Mouse (Mus musculus) heart, adult 2 months (tissue): ENCODE results near the gene Cdh22. TPM values are rescaled to one million over a fixed set of nuclear protein-coding genes. Genes with fewer than 3 reads are reported as not detected.

Source experiments
- DNase-seq, 2 experiments: peaks; one replicate each; pipeline ENCODE4 v3.0.0; 2021
- H3K27ac ChIP-seq: fragments of 200-600 bp; 2 replicates; pipeline ENCODE4 v1.8.1; 2022
- H3K27me3 ChIP-seq: fragments of 200-500 bp; 2 replicates; pipeline ENCODE4 v1.6.1; 2012; ENCODE audit warnings: mild to moderate bottlenecking, low read length, inconsistent platforms, mixed read lengths; ENCODE audit not compliant: control insufficient read depth, insufficient read depth
- H3K36me3 ChIP-seq: fragments of 200-500 bp; 2 replicates; pipeline ENCODE4 v1.6.1; 2012; ENCODE audit warnings: low read length, inconsistent platforms; ENCODE audit not compliant: control insufficient read depth, insufficient read depth
- H3K4me1 ChIP-seq: fragments of 200-500 bp; 2 replicates; pipeline ENCODE4 v1.6.1; 2011; ENCODE audit warnings: low read length; ENCODE audit not compliant: control insufficient read depth, insufficient read depth
- H3K4me3 ChIP-seq: fragments of 200-600 bp; 2 replicates; pipeline ENCODE4 v1.8.1; 2022
- H3K79me2 ChIP-seq: fragments of 200-500 bp; replicated peaks from 2 replicates; pipeline ENCODE4 v1.6.1; 2012; ENCODE audit warnings: mild to moderate bottlenecking, inconsistent platforms, low read length, moderate library complexity, mixed read lengths; ENCODE audit not compliant: control insufficient read depth, insufficient read depth
- H3K9ac ChIP-seq: fragments of 200-500 bp; 2 replicates; pipeline ENCODE4 v1.6.1; 2012; ENCODE audit warnings: low read depth, mild to moderate bottlenecking, control low read depth, inconsistent platforms, low read length, mixed read lengths
- CTCF ChIP-seq: fragments of 200-600 bp; IDR thresholded peaks from 2 replicates; pipeline ENCODE4 v1.8.1; 2022; ENCODE audit warnings: antibody characterized with exemption, mild to moderate bottlenecking, moderate library complexity
- EP300 ChIP-seq: fragments of 200-500 bp; IDR thresholded peaks from 2 replicates; pipeline ENCODE4 v1.6.1; 2011; ENCODE audit warnings: low read depth, low read length, control low read depth; ENCODE audit not compliant: insufficient read depth
- POLR2A ChIP-seq: fragments of 200-500 bp; IDR thresholded peaks from 2 replicates; pipeline ENCODE4 v1.6.1; 2011; ENCODE audit warnings: mild to moderate bottlenecking, low read depth, low read length, control low read depth; ENCODE audit not compliant: insufficient read depth
- WGBS: fragments of 180-500 bp; shearing (Covaris S2); methylation state at CpG from one replicate; pipeline ENCODE4 v1.1.7; 2018; 5-methylcytosine and 5-hydroxymethylcytosine counted together
- intact Hi-C: fragments of 180-260 bp; cut with DNase I; formaldehyde crosslinking; loops from one replicate; pipeline ENCODE4 v1.15.1; 2025
- polyA plus RNA-seq: library from polyadenylated mRNA; depleted of rRNA; stranded (reverse); fragments of >200 nt; gene quantifications from 2 replicates; pipeline ENCODE4 v1.2.3, GENCODE M21; 2012
- total RNA-seq, 2 experiments: library from RNA; stranded (reverse); gene quantifications; 2 replicates each; pipeline ENCODE4 v1.2.3; 2021

Gene Cdh22
- total and polyA plus RNA-seq, 3 experiments: 0.50 to 1.0 (median 0.65) TPM

DNA sequence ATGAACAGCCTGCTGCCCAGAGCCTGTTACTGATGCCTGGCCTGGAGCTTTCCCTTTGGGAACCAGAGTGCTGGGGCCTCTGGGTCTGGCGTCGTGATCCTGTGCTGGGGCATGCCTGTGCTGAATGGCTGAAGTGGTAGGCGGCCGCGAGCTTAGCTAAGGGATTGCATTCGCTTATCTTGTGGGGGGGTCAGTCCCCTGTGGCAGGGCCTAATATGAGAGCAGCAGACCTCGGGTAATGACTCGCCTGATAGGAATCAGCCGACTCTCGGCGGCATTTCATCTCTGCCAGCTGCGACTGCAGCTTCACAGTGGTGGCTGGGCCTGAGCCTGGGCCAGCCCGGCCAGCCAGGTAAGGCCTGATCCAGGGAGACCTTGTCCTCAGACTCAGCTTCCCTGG, 88.8 kb downstream of the Cdh22 start:
- TF ChIP-seq EP300 (no peak), CTCF (no peak), POLR2A (no peak)
- 46% methylated on average over 13 of the region's 13 CpGs for WGBS
- no peaks in the 10 kb centered on the region for H3K27me3 ChIP-seq

DNA sequence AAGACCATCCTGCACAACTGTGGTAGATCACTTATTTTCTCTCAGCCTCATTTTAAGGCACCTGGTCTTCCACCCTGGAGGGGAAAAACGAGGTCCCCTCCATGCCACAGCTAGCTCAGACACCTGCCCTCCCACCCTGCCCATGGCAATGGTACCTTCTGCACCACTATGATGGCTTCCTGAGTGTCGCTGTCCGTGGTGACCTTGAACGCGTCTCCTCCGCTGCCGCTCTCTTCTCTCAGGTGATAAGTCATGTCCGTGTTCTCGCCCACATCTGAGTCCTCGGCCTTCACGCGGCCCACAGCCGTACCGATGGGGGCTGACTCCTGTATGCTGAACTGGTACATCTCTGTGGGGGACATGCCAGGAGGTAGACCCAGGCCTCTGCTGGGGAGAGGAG, 91.2 kb downstream of the Cdh22 start:
- Histone ChIP-seq H3K9ac (no peak overlapping the region), H3K27ac (no peak overlapping the region), H3K4me3 (no peak overlapping the region), H3K79me2 (no peaks in the 10 kb centered on the region), H3K36me3 (no peaks in the 10 kb centered on the region), H3K4me1 (no peaks in the 10 kb centered on the region), H3K27me3 (no peaks in the 10 kb centered on the region)
- intact Hi-C loops: no loop called here
- TF ChIP-seq EP300 (no peak), CTCF (no peak), POLR2A (no peak)
- DNase-seq: no peak
- 61% methylated on average over 14 of the region's 14 CpGs for WGBS

More for the DNA sequence above, 88.8 kb downstream of the Cdh22 start:
- Histone ChIP-seq H3K36me3 (no peaks in the 10 kb centered on the region), H3K4me3 (no peak overlapping the region), H3K27ac (no peak overlapping the region), H3K79me2 (no peaks in the 10 kb centered on the region), H3K9ac (no peak overlapping the region), H3K4me1 (no peaks in the 10 kb centered on the region)
- no peak for DNase-seq
- intact Hi-C loops: no loop called here

DNA sequence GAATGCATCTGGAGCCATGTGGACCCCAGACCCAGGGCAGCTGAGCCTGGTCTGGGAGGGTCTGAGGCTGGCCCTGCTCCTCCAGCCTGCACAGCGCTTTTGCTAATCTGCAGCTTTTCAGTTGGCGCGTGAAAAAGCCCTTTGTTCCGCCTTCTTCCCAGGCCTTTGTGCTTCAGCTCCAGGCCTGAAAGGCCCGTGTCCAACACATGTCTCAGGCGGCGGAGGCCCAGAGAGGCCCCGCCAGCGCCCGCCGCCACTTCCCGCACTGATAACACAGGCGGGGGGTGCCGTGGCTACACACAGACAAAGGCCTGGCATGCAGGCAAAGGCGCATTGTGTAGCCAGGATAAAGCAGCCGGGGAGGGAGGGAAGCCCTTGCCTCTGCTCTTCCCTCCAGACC, 98.6 kb downstream of the Cdh22 start:
- intact Hi-C loops: no loop called here

GRCm38 (mm10) chr2:165133566-165133965, 101.1 kb downstream of the Cdh22 start:
- H3K9ac ChIP-seq: no peak overlapping the region
- no peaks in the 10 kb centered on the region for H3K79me2 ChIP-seq
- H3K4me3 ChIP-seq: no peak overlapping the region

More for the DNA sequence above, 98.6 kb downstream of the Cdh22 start:
- Histone ChIP-seq H3K27me3 (peaks cover 2% of the 10 kb centered on the region; the same call in 1 of the 2 replicates), H3K27ac (no peak overlapping the region), H3K4me3 (no peak overlapping the region), H3K4me1 (no peaks in the 10 kb centered on the region), H3K9ac (no peak overlapping the region), H3K79me2 (no peaks in the 10 kb centered on the region), H3K36me3 (no peaks in the 10 kb centered on the region)
- WGBS: 11% methylated on average over 16 of the region's 16 CpGs
- DNase-seq: no peak
- TF ChIP-seq CTCF (no peak), EP300 (no peak), POLR2A (no peak)

GRCm38 (mm10) chr2:165131428-165131827, 103.2 kb downstream of the Cdh22 start:
- WGBS: 48% methylated on average over 12 of the region's 12 CpGs
- DNase-seq: no peak
- Histone ChIP-seq H3K79me2 (no peaks in the 10 kb centered on the region), H3K9ac (no peak overlapping the region), H3K27ac (no peak overlapping the region), H3K4me3 (no peak overlapping the region), H3K36me3 (no peaks in the 10 kb centered on the region), H3K4me1 (no peaks in the 10 kb centered on the region), H3K27me3 (peaks cover 2% of the 10 kb centered on the region; the same call in 1 of the 2 replicates)
- intact Hi-C loops: no loop called here
- TF ChIP-seq CTCF: no peak
- TF ChIP-seq EP300: no peak
- no peak for TF ChIP-seq POLR2A

More at GRCm38 (mm10) chr2:165133566-165133965, 101.1 kb downstream of the Cdh22 start:
- no peak overlapping the region for H3K27ac ChIP-seq
- TF ChIP-seq EP300: no peak
- no peak for TF ChIP-seq CTCF
- TF ChIP-seq POLR2A: no peak
- H3K27me3 ChIP-seq: peaks cover 2% of the 10 kb centered on the region; the same call in 1 of the 2 replicates
- intact Hi-C loops: no loop called here
- no peaks in the 10 kb centered on the region for H3K4me1 ChIP-seq
- under 1% methylated on average over 15 of the region's 15 CpGs for WGBS
- H3K36me3 ChIP-seq: no peaks in the 10 kb centered on the region
- DNase-seq: no peak

DNA sequence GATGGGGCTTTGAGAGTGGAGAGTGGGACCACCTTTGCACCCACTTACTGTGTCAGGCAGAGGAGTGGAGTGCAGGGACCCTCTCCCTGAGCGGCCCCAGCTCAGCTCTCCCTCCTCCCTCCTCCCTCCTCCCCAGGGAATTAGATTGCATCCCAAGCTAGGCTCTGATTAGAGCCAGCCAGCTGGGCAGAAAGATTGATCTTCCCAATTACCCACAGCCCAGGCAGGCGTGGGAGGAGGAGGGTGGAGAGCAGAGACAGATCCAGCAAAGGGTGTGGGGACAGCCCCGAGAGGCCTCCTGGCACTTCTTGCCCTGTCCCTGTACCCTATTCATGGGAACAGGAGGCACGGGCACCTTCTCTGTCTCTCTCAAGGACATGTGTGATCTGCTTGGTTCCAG, 105.5 kb downstream of the Cdh22 start:
- 66% methylated on average over 4 of the region's 4 CpGs for WGBS
- no peaks in the 10 kb centered on the region; the same call in 1 of the 2 replicates for H3K27me3 ChIP-seq
- no peaks in the 10 kb centered on the region for H3K4me1 ChIP-seq
- no peak overlapping the region for H3K9ac ChIP-seq
- no peak overlapping the region for H3K4me3 ChIP-seq
- no peak for DNase-seq
- TF ChIP-seq POLR2A (no peak), CTCF (no peak), EP300 (no peak)
- H3K79me2 ChIP-seq: no peaks in the 10 kb centered on the region
- H3K36me3 ChIP-seq: no peaks in the 10 kb centered on the region
- no peak overlapping the region for H3K27ac ChIP-seq
- intact Hi-C loops: no loop called here
